Mouse (Mus musculus): ENCODE data around the gene Csmd2. TPM values are rescaled to one million over a fixed set of nuclear protein-coding genes. Genes with fewer than 3 reads are reported as not detected.

Gene Csmd2
- polyA plus RNA-seq, 1 experiment from 2014 or later = 0.03 TPM

- no peak for ATAC-seq (ENCODE audit: insufficient read depth)
- no peaks in the 10 kb centered on the region for H3K36me3 ChIP-seq (replicated peaks)
- H3K9me3 ChIP-seq (replicated peaks) = 0 out of 2 replicates have a peak, but pooled peaks cover 3% of the 10 kb centered on the region
- no peaks in the 10 kb centered on the region for H3K4me1 ChIP-seq (replicated peaks)
- no peak overlapping the region for H3K9ac ChIP-seq
- no peaks in the 10 kb centered on the region for H3K27me3 ChIP-seq
- 51% methylated on average over 10 of the region's 10 CpGs for WGBS (ENCODE audit: insufficient replicate concordance)
- no peak overlapping the region for H3K27ac ChIP-seq (replicated peaks)
- no peak overlapping the region for H3K4me2 ChIP-seq
- no peak overlapping the region for H3K4me3 ChIP-seq (replicated peaks)
Observed at GRCm38 (mm10) chr4:128141161-128142101, 153.8 kb downstream of the Csmd2 start.

GRCm38 (mm10) chr4:128142279-128142678 lies 154.6 kb downstream of the Csmd2 start:
- no peak overlapping the region for H3K4me2 ChIP-seq
- H3K4me3 ChIP-seq (replicated peaks) = no peak overlapping the region
- H3K36me3 ChIP-seq (replicated peaks) = no peaks in the 10 kb centered on the region
- H3K9ac ChIP-seq = no peak overlapping the region
- no peak for ATAC-seq (ENCODE audit: insufficient read depth)
- H3K27me3 ChIP-seq = no peaks in the 10 kb centered on the region
- H3K27ac ChIP-seq (replicated peaks) = no peak overlapping the region
- WGBS (ENCODE audit: insufficient replicate concordance) = 51% methylated on average over 3 of the region's 3 CpGs
- no peaks in the 10 kb centered on the region for H3K4me1 ChIP-seq (replicated peaks)
- 0 out of 2 replicates have a peak, but pooled peaks cover 3% of the 10 kb centered on the region for H3K9me3 ChIP-seq (replicated peaks)

GRCm38 (mm10) chr4:128143147-128143546 lies 155.5 kb downstream of the Csmd2 start:
- WGBS (ENCODE audit: insufficient replicate concordance) = 61% methylated on average over 3 of the region's 3 CpGs
- Histone ChIP-seq H3K4me3 (replicated peaks) (no peak overlapping the region), H3K9me3 (replicated peaks) (0 out of 2 replicates have a peak, but pooled peaks cover 3% of the 10 kb centered on the region), H3K36me3 (replicated peaks) (no peaks in the 10 kb centered on the region), H3K27me3 (no peaks in the 10 kb centered on the region), H3K9ac (no peak overlapping the region), H3K4me2 (no peak overlapping the region), H3K27ac (replicated peaks) (no peak overlapping the region), H3K4me1 (replicated peaks) (no peaks in the 10 kb centered on the region)
- no peak for ATAC-seq (ENCODE audit: insufficient read depth)

- WGBS (ENCODE audit: insufficient replicate concordance) = 69% methylated on average over 4 of the region's 4 CpGs
- H3K4me2 ChIP-seq = no peak overlapping the region
Observed at GRCm38 (mm10) chr4:128149524-128149923, 161.9 kb downstream of the Csmd2 start.

GRCm38 (mm10) chr4:128152066-128152465 lies 164.4 kb downstream of the Csmd2 start:
- H3K9me3 ChIP-seq (replicated peaks) = no peaks in the 10 kb centered on the region
- WGBS (ENCODE audit: insufficient replicate concordance) = 43% methylated on average over 3 of the region's 3 CpGs
- H3K27ac ChIP-seq (replicated peaks) = no peak overlapping the region
- H3K27me3 ChIP-seq = no peaks in the 10 kb centered on the region
- ATAC-seq (ENCODE audit: insufficient read depth) = no peak
- no peaks in the 10 kb centered on the region for H3K36me3 ChIP-seq (replicated peaks)
- H3K9ac ChIP-seq = no peak overlapping the region
- no peak overlapping the region for H3K4me2 ChIP-seq
- no peaks in the 10 kb centered on the region for H3K4me1 ChIP-seq (replicated peaks)
- no peak overlapping the region for H3K4me3 ChIP-seq (replicated peaks)

More at GRCm38 (mm10) chr4:128149524-128149923, 161.9 kb downstream of the Csmd2 start:
- Histone ChIP-seq H3K36me3 (replicated peaks) (no peaks in the 10 kb centered on the region), H3K27me3 (no peaks in the 10 kb centered on the region), H3K4me3 (replicated peaks) (no peak overlapping the region), H3K9ac (no peak overlapping the region), H3K4me1 (replicated peaks) (no peaks in the 10 kb centered on the region), H3K27ac (replicated peaks) (no peak overlapping the region), H3K9me3 (replicated peaks) (no peaks in the 10 kb centered on the region)
- ATAC-seq (ENCODE audit: insufficient read depth) = no peak

GRCm38 (mm10) chr4:128153144-128153543 lies 165.5 kb downstream of the Csmd2 start:
- Histone ChIP-seq H3K4me1 (replicated peaks) (no peaks in the 10 kb centered on the region), H3K4me2 (no peak overlapping the region), H3K36me3 (replicated peaks) (no peaks in the 10 kb centered on the region), H3K27me3 (no peaks in the 10 kb centered on the region), H3K27ac (replicated peaks) (no peak overlapping the region), H3K4me3 (replicated peaks) (no peak overlapping the region), H3K9me3 (replicated peaks) (no peaks in the 10 kb centered on the region), H3K9ac (no peak overlapping the region)
- ATAC-seq (ENCODE audit: insufficient read depth) = no peak
- 80% methylated on average over 4 of the region's 4 CpGs for WGBS (ENCODE audit: insufficient replicate concordance)

- Histone ChIP-seq H3K9ac (no peak overlapping the region), H3K27me3 (no peaks in the 10 kb centered on the region), H3K4me1 (replicated peaks) (no peaks in the 10 kb centered on the region), H3K36me3 (replicated peaks) (no peaks in the 10 kb centered on the region), H3K9me3 (replicated peaks) (no peaks in the 10 kb centered on the region), H3K27ac (replicated peaks) (no peak overlapping the region), H3K4me2 (no peak overlapping the region), H3K4me3 (replicated peaks) (no peak overlapping the region)
- 15% methylated on average over 3 of the region's 3 CpGs for WGBS (ENCODE audit: insufficient replicate concordance)
- ATAC-seq (ENCODE audit: insufficient read depth) = no peak
Observed at GRCm38 (mm10) chr4:128155226-128155625, 167.6 kb downstream of the Csmd2 start.

- 53% methylated on average over 2 of the region's 2 CpGs for WGBS (ENCODE audit: insufficient replicate concordance)
- no peaks in the 10 kb centered on the region for H3K27me3 ChIP-seq
- no peak for ATAC-seq (ENCODE audit: insufficient read depth)
- H3K4me3 ChIP-seq (replicated peaks) = no peak overlapping the region
- H3K27ac ChIP-seq (replicated peaks) = no peak overlapping the region
- H3K4me2 ChIP-seq = no peak overlapping the region
- no peaks in the 10 kb centered on the region for H3K36me3 ChIP-seq (replicated peaks)
- no peaks in the 10 kb centered on the region for H3K4me1 ChIP-seq (replicated peaks)
- no peak overlapping the region for H3K9ac ChIP-seq
- H3K9me3 ChIP-seq (replicated peaks) = no peaks in the 10 kb centered on the region
Observed at GRCm38 (mm10) chr4:128160656-128161055, 173.0 kb downstream of the Csmd2 start.

GRCm38 (mm10) chr4:128170181-128170580 lies 182.5 kb downstream of the Csmd2 start:
- 68% methylated on average over 8 of the region's 8 CpGs for WGBS (ENCODE audit: insufficient replicate concordance)
- no peak overlapping the region for H3K4me3 ChIP-seq (replicated peaks)
- no peaks in the 10 kb centered on the region for H3K36me3 ChIP-seq (replicated peaks)
- no peak overlapping the region for H3K4me2 ChIP-seq
- H3K27me3 ChIP-seq = no peaks in the 10 kb centered on the region
- no peak overlapping the region for H3K27ac ChIP-seq (replicated peaks)
- no peaks in the 10 kb centered on the region for H3K4me1 ChIP-seq (replicated peaks)
- no peak overlapping the region for H3K9ac ChIP-seq
- ATAC-seq (ENCODE audit: insufficient read depth) = no peak
- no peaks in the 10 kb centered on the region for H3K9me3 ChIP-seq (replicated peaks)

- ATAC-seq (ENCODE audit: insufficient read depth) = no peak
- 65% methylated on average over 9 of the region's 9 CpGs for WGBS (ENCODE audit: insufficient replicate concordance)
Observed at GRCm38 (mm10) chr4:128171233-128171632, 183.6 kb downstream of the Csmd2 start.

GRCm38 (mm10) chr4:128171701-128172100 lies 184.0 kb downstream of the Csmd2 start:
- no peaks in the 10 kb centered on the region for H3K36me3 ChIP-seq (replicated peaks)
- no peak overlapping the region for H3K4me2 ChIP-seq
- H3K4me1 ChIP-seq (replicated peaks) = no peaks in the 10 kb centered on the region
- no peaks in the 10 kb centered on the region for H3K9me3 ChIP-seq (replicated peaks)
- ATAC-seq (ENCODE audit: insufficient read depth) = no peak
- 68% methylated on average over 1 of the region's 1 CpGs for WGBS (ENCODE audit: insufficient replicate concordance)
- H3K27me3 ChIP-seq = no peaks in the 10 kb centered on the region
- no peak overlapping the region for H3K4me3 ChIP-seq (replicated peaks)
- no peak overlapping the region for H3K9ac ChIP-seq
- H3K27ac ChIP-seq (replicated peaks) = no peak overlapping the region

More at GRCm38 (mm10) chr4:128171233-128171632, 183.6 kb downstream of the Csmd2 start:
- H3K4me1 ChIP-seq (replicated peaks) = no peaks in the 10 kb centered on the region
- no peak overlapping the region for H3K4me2 ChIP-seq
- H3K27me3 ChIP-seq = no peaks in the 10 kb centered on the region
- no peak overlapping the region for H3K4me3 ChIP-seq (replicated peaks)
- no peaks in the 10 kb centered on the region for H3K9me3 ChIP-seq (replicated peaks)
- no peak overlapping the region for H3K9ac ChIP-seq
- H3K36me3 ChIP-seq (replicated peaks) = no peaks in the 10 kb centered on the region
- no peak overlapping the region for H3K27ac ChIP-seq (replicated peaks)

All from liver, embryonic 15.5 days (tissue).